Mouse (Mus musculus) olfactory bulb, adult 2 months (tissue): Measurements from ENCODE around the gene Sms.

Experiments used
- CTCF ChIP-seq: fragments of 200-500 bp; IDR thresholded peaks from 2 replicates; pipeline ENCODE4 v1.5.1; 2012; ENCODE audit warnings: low read depth, mild to moderate bottlenecking, low read length, moderate library complexity; ENCODE audit not compliant: insufficient read depth
- POLR2A ChIP-seq: fragments of 200-500 bp; IDR thresholded peaks from 2 replicates; pipeline ENCODE4 v1.6.1; 2012; ENCODE audit warnings: mild to moderate bottlenecking, low read depth, low read length, moderate library complexity; ENCODE audit not compliant: insufficient read depth

DNA sequence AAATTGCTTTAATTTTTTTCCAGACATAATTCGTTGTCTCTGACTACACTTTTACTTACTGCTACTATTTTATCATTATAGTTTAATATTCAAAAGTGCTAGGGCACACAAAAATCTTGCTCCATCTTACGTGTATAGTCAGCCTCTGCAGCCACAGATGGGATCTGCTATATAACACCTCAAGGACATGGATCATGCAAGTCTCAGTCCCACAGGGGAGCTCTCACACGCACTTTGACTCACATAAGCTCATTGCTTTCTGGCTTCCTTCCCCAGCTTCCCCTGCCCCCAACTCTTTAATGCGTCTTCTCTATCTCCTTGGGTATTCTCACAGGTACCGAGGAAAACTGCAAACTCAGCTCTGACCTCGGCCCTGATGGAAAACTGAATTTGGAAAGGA, 87.2 kb downstream of the Sms start:
- TF ChIP-seq POLR2A (no peak), CTCF (no peak)
